Mouse (Mus musculus): ENCODE results near the gene Efnb3. TPM values are rescaled to one million over a fixed set of nuclear protein-coding genes. Genes with fewer than 3 reads are reported as not detected.

Gene Efnb3
- total and polyA plus RNA-seq, 3 experiments: 0.56 to 2.8 (median 1.1) TPM

DNA sequence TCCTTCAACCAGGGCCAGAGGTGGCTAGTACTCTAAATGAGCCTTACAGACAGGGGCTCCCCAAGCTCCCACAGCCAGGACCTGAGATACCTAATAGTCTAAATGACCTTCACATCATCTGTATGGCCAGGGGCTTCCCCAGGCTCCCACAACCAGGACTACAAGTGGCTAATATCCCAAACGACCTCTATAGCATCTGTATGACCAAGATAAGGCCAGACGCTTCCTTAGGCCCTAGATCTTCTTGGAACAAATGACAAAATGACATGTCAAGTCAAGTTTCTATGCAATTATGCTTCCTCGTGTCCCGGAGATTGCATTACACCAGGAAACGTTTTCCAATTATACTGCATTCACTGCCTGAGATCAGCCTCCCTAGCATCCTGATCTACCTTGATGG lies 16.3 kb upstream of the Efnb3 start:
- no peak overlapping the region for H3K27ac ChIP-seq (ENCODE audit: insufficient read depth, low read depth)
- peak overlapping the region; percentile 78; the same call in 1 of the 2 replicates for H3K4me2 ChIP-seq (ENCODE audit: insufficient read depth, low read depth, poor library complexity, severe bottlenecking)
- H3K4me3 ChIP-seq (replicated peaks in 1 of 3; ENCODE audit: low read depth in 2 of 3, low read length in 2 of 3, poor library complexity in 1 of 3): no peak overlapping the region
- H3K9ac ChIP-seq (ENCODE audit: insufficient read depth, low read depth): no peak overlapping the region
- no peak for TF ChIP-seq MAZ (IDR thresholded peaks at IDR 0.05; ENCODE audit: low read depth, low read length)
- no peak for TF ChIP-seq EP300 (IDR thresholded peaks at IDR 0.05; ENCODE audit: low read length)
- H3K79me2 ChIP-seq (replicated peaks; ENCODE audit: control insufficient read depth, extremely low read depth, insufficient read depth, poor library complexity, severe bottlenecking): peaks cover 52% of the 10 kb centered on the region
- dilution Hi-C loops (cut with MboI; ENCODE audit: extremely low pct_ligation_motif_present, extremely low pct_unique_long_range_greater_than_20kb, low sequenced_read_pairs) (no loop called here), in situ Hi-C loops (cut with MboI; ENCODE audit: low pct_ligation_motif_present, low pct_unique_long_range_greater_than_20kb, low sequenced_read_pairs) (loop anchor here (5.0 kb wide), 1 partner anchor 34 kb away; no protein-coding TSS in a partner anchor)
- peaks cover 31 to 58% of the 10 kb centered on the region in 2 experiments for H3K36me3 ChIP-seq (replicated peaks in 1 of 2; ENCODE audit: control insufficient read depth in 1 of 2, insufficient read depth in 1 of 2, low read length in 1 of 2)
- H3K4me1 ChIP-seq (ENCODE audit: control insufficient read depth in 1 of 2, insufficient read depth in 2 of 2): peaks cover 8 to 39% of the 10 kb centered on the region in 2 experiments
- no peak for DNase-seq (ENCODE audit: extremely low read depth)
- H3K27me3 ChIP-seq (replicated peaks): no peaks in the 10 kb centered on the region
- no peaks in the 10 kb centered on the region for H3K9me3 ChIP-seq (replicated peaks; ENCODE audit: low read length)

DNA sequence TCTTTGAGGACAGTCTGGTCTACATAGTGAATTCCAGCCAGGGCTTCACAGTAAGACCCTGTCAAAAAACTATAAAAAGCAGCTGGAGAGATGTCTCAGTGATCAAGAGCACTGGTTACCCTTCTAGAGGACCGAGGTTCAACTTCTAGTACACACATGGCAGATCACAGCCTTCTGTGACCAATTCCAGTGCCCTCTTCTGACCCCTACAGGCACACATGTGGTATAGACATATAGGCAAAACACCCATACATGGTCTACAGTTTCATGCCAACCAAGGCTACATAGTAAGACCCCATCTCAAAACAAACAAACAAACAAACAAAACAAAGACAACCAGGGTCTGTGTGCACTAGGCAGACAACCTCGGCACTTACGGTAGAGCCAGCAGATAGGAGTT lies 15.2 kb upstream of the Efnb3 start:
- H3K79me2 ChIP-seq (replicated peaks; ENCODE audit: control insufficient read depth, extremely low read depth, insufficient read depth, poor library complexity, severe bottlenecking): peaks cover 44% of the 10 kb centered on the region
- no peak overlapping the region for H3K4me2 ChIP-seq (ENCODE audit: insufficient read depth, low read depth, poor library complexity, severe bottlenecking)
- DNase-seq (ENCODE audit: extremely low read depth): peak; percentile 70
- no peak overlapping the region for H3K27ac ChIP-seq (ENCODE audit: insufficient read depth, low read depth)
- TF ChIP-seq MAX (IDR thresholded peaks at IDR 0.05; ENCODE audit: low read length): peak; percentile 71
- no peak for TF ChIP-seq MAZ (IDR thresholded peaks at IDR 0.05; ENCODE audit: low read depth, low read length)
- no peak for TF ChIP-seq USF1 (IDR thresholded peaks at IDR 0.05; ENCODE audit: low read depth, low read length)
- TF ChIP-seq MXI1 (IDR thresholded peaks at IDR 0.05; ENCODE audit: low read depth, low read length): peak; percentile 49; the same call in 1 of the 2 replicates
- peak; percentile 54 for TF ChIP-seq RAD21 (IDR thresholded peaks at IDR 0.05; ENCODE audit: low read depth, low read length)
- peak; percentile 70 to 76 for TF ChIP-seq CTCF (conservative IDR thresholded peaks at IDR 0.05 in 1 of 2, IDR thresholded peaks at IDR 0.05 in 1 of 2; ENCODE audit: low read depth in 2 of 2, low read length in 2 of 2)
- TF ChIP-seq SMC3 (IDR thresholded peaks at IDR 0.05; ENCODE audit: low read depth, low read length): peak; percentile 41
- peak; percentile 89 for TF ChIP-seq MYC (IDR thresholded peaks at IDR 0.05; ENCODE audit: low read depth, low read length)
- no peak for TF ChIP-seq JUN (IDR thresholded peaks at IDR 0.05; ENCODE audit: insufficient read depth, low read depth, low read length)
- no peaks in the 10 kb centered on the region for H3K27me3 ChIP-seq (replicated peaks)
- no peaks in the 10 kb centered on the region for H3K9me3 ChIP-seq (replicated peaks; ENCODE audit: low read length)
- H3K9ac ChIP-seq (ENCODE audit: insufficient read depth, low read depth): no peak overlapping the region
- no peak overlapping the region for H3K4me3 ChIP-seq (replicated peaks in 1 of 3; ENCODE audit: low read depth in 2 of 3, low read length in 2 of 3, poor library complexity in 1 of 3)
- peaks cover 8 to 39% of the 10 kb centered on the region in 2 experiments for H3K4me1 ChIP-seq (ENCODE audit: control insufficient read depth in 1 of 2, insufficient read depth in 2 of 2)
- peaks cover 42 to 69% of the 10 kb centered on the region in 2 experiments for H3K36me3 ChIP-seq (replicated peaks in 1 of 2; ENCODE audit: control insufficient read depth in 1 of 2, insufficient read depth in 1 of 2, low read length in 1 of 2)
- in situ Hi-C loops (cut with MboI; ENCODE audit: low pct_ligation_motif_present, low pct_unique_long_range_greater_than_20kb, low sequenced_read_pairs): loop anchor here (5.0 kb wide), 1 partner anchor 33 kb away; no protein-coding TSS in a partner anchor
- dilution Hi-C loops (cut with MboI; ENCODE audit: extremely low pct_ligation_motif_present, extremely low pct_unique_long_range_greater_than_20kb, low sequenced_read_pairs): no loop called here

DNA sequence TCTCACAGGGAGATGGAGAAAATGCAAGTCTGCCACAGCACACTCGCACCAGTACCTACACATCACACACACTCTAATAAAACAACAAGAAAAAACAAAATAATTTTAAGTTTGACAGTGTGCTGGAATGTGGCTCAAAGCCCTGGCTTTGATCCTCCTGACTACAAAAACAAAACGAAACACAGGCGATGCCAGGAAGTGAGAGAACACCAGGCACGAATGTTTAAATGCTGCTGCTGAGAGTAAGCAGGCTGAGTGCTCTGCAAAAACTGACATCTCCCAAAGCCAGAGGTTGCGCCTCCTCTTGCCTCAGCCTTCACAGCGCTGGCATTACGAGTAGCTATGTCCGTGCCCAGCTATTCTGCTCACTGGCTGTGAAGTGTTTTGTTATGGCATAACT lies 5.1 kb upstream of the Efnb3 start:
- in situ Hi-C loops (cut with MboI; ENCODE audit: low pct_ligation_motif_present, low pct_unique_long_range_greater_than_20kb, low sequenced_read_pairs): no loop called here
- no peaks in the 10 kb centered on the region for H3K27me3 ChIP-seq (replicated peaks)

More for the DNA sequence above, 5.1 kb upstream of the Efnb3 start:
- H3K9ac ChIP-seq (ENCODE audit: insufficient read depth, low read depth): no peak overlapping the region
- H3K4me1 ChIP-seq (ENCODE audit: control insufficient read depth in 1 of 2, insufficient read depth in 2 of 2): no peaks in the 10 kb centered on the region
- dilution Hi-C loops (cut with MboI; ENCODE audit: extremely low pct_ligation_motif_present, extremely low pct_unique_long_range_greater_than_20kb, low sequenced_read_pairs): no loop called here
- H3K4me3 ChIP-seq (replicated peaks in 1 of 3; ENCODE audit: low read depth in 2 of 3, low read length in 2 of 3, poor library complexity in 1 of 3): no peak overlapping the region
- no peaks in the 10 kb centered on the region for H3K9me3 ChIP-seq (replicated peaks; ENCODE audit: low read length)
- TF ChIP-seq USF2 (conservative IDR thresholded peaks at IDR 0.05; ENCODE audit: low read depth, low read length) (no peak), ETS1 (conservative IDR thresholded peaks at IDR 0.05; ENCODE audit: low read depth, low read length) (no peak), CHD1 (IDR thresholded peaks at IDR 0.05; ENCODE audit: low read depth, low read length) (no peak), PAX5 (IDR thresholded peaks at IDR 0.05; ENCODE audit: low read length) (no peak), KAT2A (IDR thresholded peaks at IDR 0.05; ENCODE audit: insufficient replicate concordance, low read length) (no peak), POLR2A (IDR thresholded peaks at IDR 0.05; ENCODE audit: low read depth, low read length) (no peak), RCOR1 (conservative IDR thresholded peaks at IDR 0.05; ENCODE audit: low read depth, low read length) (no peak), NELFE (IDR thresholded peaks at IDR 0.05; ENCODE audit: low read depth, low read length) (no peak), POLR2AphosphoS2 (IDR thresholded peaks at IDR 0.05; ENCODE audit: low read depth, low read length) (no peak), JUND (conservative IDR thresholded peaks at IDR 0.05; ENCODE audit: low read depth, low read length) (no peak), UBTF (IDR thresholded peaks at IDR 0.05; ENCODE audit: low read depth, low read length) (no peak), NRF1 (IDR thresholded peaks at IDR 0.05; ENCODE audit: low read depth, low read length) (no peak), CHD2 (IDR thresholded peaks at IDR 0.05; ENCODE audit: low read length) (no peak), ZC3H11A (IDR thresholded peaks at IDR 0.05; ENCODE audit: low read depth, low read length) (no peak), ZNF384 (IDR thresholded peaks at IDR 0.05; ENCODE audit: low read depth, low read length) (no peak), JUN (IDR thresholded peaks at IDR 0.05; ENCODE audit: insufficient read depth, low read depth, low read length) (no peak), ELF1 (IDR thresholded peaks at IDR 0.05; ENCODE audit: low read depth, low read length) (no peak)
- no peak overlapping the region for H3K27ac ChIP-seq (ENCODE audit: insufficient read depth, low read depth)
- 0 out of 2 replicates have a peak, but pooled peaks cover 8% of the 10 kb centered on the region for H3K79me2 ChIP-seq (replicated peaks; ENCODE audit: control insufficient read depth, extremely low read depth, insufficient read depth, poor library complexity, severe bottlenecking)
- no peak for DNase-seq (ENCODE audit: extremely low read depth)
- peaks cover 73 to 94% of the 10 kb centered on the region in 2 experiments for H3K36me3 ChIP-seq (replicated peaks in 1 of 2; ENCODE audit: control insufficient read depth in 1 of 2, insufficient read depth in 1 of 2, low read length in 1 of 2)
- no peak overlapping the region for H3K4me2 ChIP-seq (ENCODE audit: insufficient read depth, low read depth, poor library complexity, severe bottlenecking)
